Mouse (Mus musculus) olfactory bulb, adult 2 months (tissue): ENCODE measurements around the gene Ptch2.

Experiments used
- CTCF ChIP-seq: fragments of 200-500 bp; IDR thresholded peaks from 2 replicates; pipeline ENCODE4 v1.5.1; 2012; ENCODE audit warnings: low read depth, mild to moderate bottlenecking, low read length, moderate library complexity; ENCODE audit not compliant: insufficient read depth
- POLR2A ChIP-seq: fragments of 200-500 bp; IDR thresholded peaks from 2 replicates; pipeline ENCODE4 v1.6.1; 2012; ENCODE audit warnings: mild to moderate bottlenecking, low read depth, low read length, moderate library complexity; ENCODE audit not compliant: insufficient read depth

DNA sequence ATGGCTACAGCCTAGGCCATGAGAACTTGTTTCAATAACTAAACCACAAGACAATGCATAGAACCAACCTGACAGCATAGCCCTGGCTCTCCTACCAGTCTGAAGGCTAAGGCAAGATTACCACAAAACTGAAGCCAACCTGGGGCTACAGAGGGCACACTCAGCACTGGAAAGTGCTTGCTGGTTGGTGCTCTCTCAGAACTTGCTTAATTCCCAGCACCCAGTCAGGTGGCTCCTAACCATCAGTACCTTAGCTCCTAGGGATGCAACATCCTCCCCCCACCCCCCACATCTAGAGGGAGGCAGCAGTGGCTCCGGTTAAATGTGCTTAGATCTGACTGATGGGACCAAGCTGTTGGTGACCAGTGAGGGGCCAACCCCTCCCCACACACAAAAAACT is 55.5 kb downstream of the Ptch2 start:
- TF ChIP-seq CTCF (no peak), POLR2A (no peak)
